24 mouse cellular contexts compared by ENCODE assay signal in the genomic region with DNA sequence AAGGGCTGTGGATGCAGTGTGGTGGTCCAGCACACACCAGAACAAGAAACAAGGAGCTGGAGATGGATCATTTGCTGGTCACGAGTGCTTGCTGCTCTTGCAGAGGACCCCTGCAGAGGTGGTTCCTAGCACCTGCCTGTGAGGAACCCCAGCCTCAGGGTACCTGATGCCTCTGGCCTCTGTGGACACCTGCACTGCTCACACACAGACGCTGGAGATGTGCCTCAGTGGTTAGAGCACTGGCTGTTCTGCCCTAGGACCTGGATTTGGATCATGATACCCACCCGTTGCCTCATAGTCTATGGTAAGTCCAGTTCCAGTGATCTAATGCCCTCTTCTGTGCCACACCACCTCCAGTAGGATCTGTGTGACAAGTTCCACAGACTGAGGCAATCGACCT. TPM values are rescaled to one million over a fixed set of nuclear protein-coding genes. Genes with fewer than 3 reads are reported as not detected.
DNase-seq lines count a peak whose midpoint lies in the region; ATAC-seq and TF ChIP-seq lines count a peak whose summit lies in the region.
"Had no signal": no experiment of that assay in that cellular context is flagged by ENCODE, and none has a peak within 500 bp of the region (broad histone marks: within the 10 kb centered on the region; RNA-seq: fewer than 3 reads in every experiment).

No protein-coding gene starts in this region.

- no peak for TF ChIP-seq EP300 in liver, postnatal 0 days (IDR thresholded peaks at IDR 0.05; ENCODE audit: low read depth)

- no peak overlapping the region for H3K27ac ChIP-seq in heart, embryonic 11.5 days (ENCODE audit: low read depth, low read length)
- H3K27ac ChIP-seq in heart, embryonic 12.5 days (ENCODE audit: poor library complexity, severe bottlenecking): no peak overlapping the region
- no peak overlapping the region for H3K27ac ChIP-seq in liver, adult 2 months (replicated peaks; ENCODE audit: insufficient read depth, low read depth, low read length)
- no peak overlapping the region for H3K27ac ChIP-seq in liver, postnatal 0 days (ENCODE audit: low read depth)
- H3K27ac ChIP-seq: embryonic facial prominence, embryonic 10.5 days; embryonic facial prominence, embryonic 12.5 days; forebrain, embryonic 10.5 days; forebrain, embryonic 12.5 days had no signal

- H3K9ac ChIP-seq in heart, embryonic 11.5 days (ENCODE audit: low read depth, low read length): 0 out of 2 replicates have a peak overlapping the region, but pooled peaks have one; percentile 5
- no peak overlapping the region for H3K9ac ChIP-seq in heart, embryonic 12.5 days
- H3K9ac ChIP-seq in liver, adult 2 months (ENCODE audit: low read depth, low read length): no peak overlapping the region
- no peak overlapping the region for H3K9ac ChIP-seq in liver, postnatal 0 days (replicated peaks)
- H3K9ac ChIP-seq: embryonic facial prominence, embryonic 12.5 days; forebrain, embryonic 12.5 days had no signal

- H3K79me2 ChIP-seq in liver, adult 2 months (ENCODE audit: control insufficient read depth, insufficient read depth, low read length): no peaks in the 10 kb centered on the region; the same call in 1 of the 2 replicates

- TF ChIP-seq CTCF in liver, adult 2 months (IDR thresholded peaks at IDR 0.05; ENCODE audit: low read depth, low read length): no peak
- no peak for TF ChIP-seq CTCF in liver, postnatal 0 days (IDR thresholded peaks at IDR 0.05; ENCODE audit: low read depth)

- DNase-seq in liver, adult 2 months (ENCODE audit: extremely low read depth, low read depth, low spot score): peak; percentile 16
- no peak for DNase-seq in liver, postnatal 0 days
- peak; percentile 28 for DNase-seq in fat pad, adult 2 months (ENCODE audit: extremely low read depth, low read depth, low spot score)
- DNase-seq in embryo, embryonic 11 days: no peak
- DNase-seq: adrenal gland, adult 2 months; adrenal gland, postnatal 10 days; adrenal gland, postnatal 25 days; cerebellum, adult 11 months; cerebellum, adult 18-20 months; cerebellum, adult 8-10 months; cerebellum, adult 9-11 months; cerebellum, postnatal 14 days; cerebellum, postnatal 36 days had no signal

- H3K4me2 ChIP-seq in heart, embryonic 11.5 days: no peak overlapping the region
- H3K4me2 ChIP-seq in heart, embryonic 12.5 days: no peak overlapping the region
- H3K4me2 ChIP-seq in liver, postnatal 0 days (ENCODE audit: low read depth, low read length): no peak overlapping the region
- H3K4me2 ChIP-seq: embryonic facial prominence, embryonic 12.5 days; forebrain, embryonic 12.5 days had no signal

- no peak for ATAC-seq in heart, embryonic 11.5 days (replicated peaks; ENCODE audit: insufficient number of reproducible peaks, low FRiP score, low TSS enrichment)
- ATAC-seq in heart, embryonic 12.5 days (ENCODE audit: insufficient number of reproducible peaks, low FRiP score): no peak
- ATAC-seq in liver, postnatal 0 days: no peak
- ATAC-seq: forebrain, embryonic 14.5 days; forebrain, embryonic 16.5 days had no signal

- H3K4me3 ChIP-seq in heart, embryonic 11.5 days (ENCODE audit: low read depth, low read length): no peak overlapping the region
- H3K4me3 ChIP-seq in heart, embryonic 12.5 days: no peak overlapping the region
- no peak overlapping the region for H3K4me3 ChIP-seq in liver, adult 2 months (ENCODE audit: insufficient read depth, low read depth, low read length)
- H3K4me3 ChIP-seq in liver, postnatal 0 days (ENCODE audit: low read depth, low read length): no peak overlapping the region
- H3K4me3 ChIP-seq: embryonic facial prominence, embryonic 10.5 days; embryonic facial prominence, embryonic 12.5 days; forebrain, embryonic 10.5 days; forebrain, embryonic 12.5 days had no signal

- H3K4me1 ChIP-seq in heart, embryonic 11.5 days (ENCODE audit: control insufficient read depth, insufficient read depth, low read length): peaks cover 18% of the 10 kb centered on the region
- peaks cover 35% of the 10 kb centered on the region for H3K4me1 ChIP-seq in heart, embryonic 12.5 days (replicated peaks)
- H3K4me1 ChIP-seq in liver, adult 2 months (ENCODE audit: control insufficient read depth, insufficient read depth, low read length): peaks cover 14% of the 10 kb centered on the region
- H3K4me1 ChIP-seq in liver, postnatal 0 days (ENCODE audit: insufficient read depth): peaks cover 26% of the 10 kb centered on the region

- no peak for TF ChIP-seq POLR2A in liver, adult 2 months (IDR thresholded peaks at IDR 0.05; ENCODE audit: extremely low read depth, insufficient read depth, low read length)

- H3K27me3 ChIP-seq in heart, embryonic 11.5 days (ENCODE audit: control insufficient read depth, insufficient read depth, low read length): no peaks in the 10 kb centered on the region
- no peaks in the 10 kb centered on the region for H3K27me3 ChIP-seq in heart, embryonic 12.5 days (replicated peaks)
- H3K27me3 ChIP-seq in liver, adult 2 months (ENCODE audit: control insufficient read depth, insufficient read depth, low read length): no peaks in the 10 kb centered on the region
- H3K27me3 ChIP-seq in liver, postnatal 0 days (ENCODE audit: insufficient read depth, low read length): no peaks in the 10 kb centered on the region
- H3K27me3 ChIP-seq: embryonic facial prominence, embryonic 12.5 days; forebrain, embryonic 12.5 days had no signal

- H3K9me3 ChIP-seq in heart, embryonic 11.5 days (replicated peaks; ENCODE audit: control insufficient read depth, low read length): no peaks in the 10 kb centered on the region
- H3K9me3 ChIP-seq in heart, embryonic 12.5 days (replicated peaks): no peaks in the 10 kb centered on the region
- H3K9me3 ChIP-seq in liver, postnatal 0 days (ENCODE audit: low read length): no peaks in the 10 kb centered on the region
- H3K9me3 ChIP-seq: embryonic facial prominence, embryonic 10.5 days; embryonic facial prominence, embryonic 12.5 days; forebrain, embryonic 10.5 days; forebrain, embryonic 12.5 days had no signal

- peaks cover 18% of the 10 kb centered on the region for H3K36me3 ChIP-seq in heart, embryonic 11.5 days (ENCODE audit: control insufficient read depth, insufficient read depth, low read length)
- peaks cover 46% of the 10 kb centered on the region for H3K36me3 ChIP-seq in heart, embryonic 12.5 days
- 0 out of 2 replicates have a peak, but pooled peaks cover 3% of the 10 kb centered on the region for H3K36me3 ChIP-seq in liver, adult 2 months (ENCODE audit: control insufficient read depth, insufficient read depth, low read length)
- H3K36me3 ChIP-seq in liver, postnatal 0 days (replicated peaks; ENCODE audit: insufficient read depth, low read length): peaks cover 14% of the 10 kb centered on the region

- WGBS in heart, embryonic 11.5 days (ENCODE audit: insufficient replicate concordance): 88% methylated on average over 4 of the region's 4 CpGs
- 85% methylated on average over 4 of the region's 4 CpGs for WGBS in heart, embryonic 12.5 days
- 72% methylated on average over 4 of the region's 4 CpGs for WGBS in liver, adult 2 months
- 81% methylated on average over 4 of the region's 4 CpGs for WGBS in liver, postnatal 0 days (ENCODE audit: insufficient replicate concordance)

RNA-seq across cellular contexts. Expression of gene Rfxank, which starts 2.4 kb away (rescaled TPM):
- polyA plus RNA-seq in heart, embryonic 11.5 days (2014; fragmentation: Nextera tagmentation; extraction: Ambion mirVana): 13.2 and 15.1 TPM in 2 replicates
- polyA plus RNA-seq in heart, embryonic 12.5 days (2016; fragmentation: Nextera tagmentation; extraction: Ambion mirVana): 17.7 and 18.7 TPM in 2 replicates
- 9.4 and 13.6 TPM in 2 replicates for total RNA-seq in liver, adult 2 months (2014; rRNA removed)
- polyA plus RNA-seq in liver, adult 2 months (2012; rRNA removed): 16.0 and 27.8 TPM in 2 replicates
- 3.6 TPM in 2 replicates for polyA plus RNA-seq in liver, postnatal 0 days (2015; fragmentation: Nextera tagmentation; extraction: Ambion mirVana)

RNA-seq across cellular contexts. Expression of gene Borcs8, which starts 2.7 kb away (rescaled TPM):
- 45.7 and 46.5 TPM in 2 replicates for polyA plus RNA-seq in heart, embryonic 11.5 days (2014; fragmentation: Nextera tagmentation; extraction: Ambion mirVana)
- 30.3 and 38.1 TPM in 2 replicates for polyA plus RNA-seq in heart, embryonic 12.5 days (2016; fragmentation: Nextera tagmentation; extraction: Ambion mirVana)
- total RNA-seq in liver, adult 2 months (2014; rRNA removed): 20.1 and 20.7 TPM in 2 replicates
- polyA plus RNA-seq in liver, adult 2 months (2012; rRNA removed): 53.4 and 55.0 TPM in 2 replicates
- 17.6 and 18.8 TPM in 2 replicates for polyA plus RNA-seq in liver, postnatal 0 days (2015; fragmentation: Nextera tagmentation; extraction: Ambion mirVana)

RNA-seq across cellular contexts. Expression of gene Mef2b, which starts 2.9 kb away (rescaled TPM):
- 0.21 and 0.39 TPM in 2 replicates for polyA plus RNA-seq in heart, embryonic 11.5 days (2014; fragmentation: Nextera tagmentation; extraction: Ambion mirVana)
- polyA plus RNA-seq in heart, embryonic 12.5 days (2016; fragmentation: Nextera tagmentation; extraction: Ambion mirVana): not detected in 2 replicates
- 0.09 and 0.34 TPM in 2 replicates for total RNA-seq in liver, adult 2 months (2014; rRNA removed)
- polyA plus RNA-seq in liver, adult 2 months (2012; rRNA removed): not detected in 2 replicates
- polyA plus RNA-seq in liver, postnatal 0 days (2015; fragmentation: Nextera tagmentation; extraction: Ambion mirVana): 0.11 TPM in 1 of 2 replicates, not detected in the other
- total RNA-seq: common myeloid progenitor, adult 5-6 weeks had no signal

RNA-seq across cellular contexts. Expression of gene Nr2c2ap, which starts 5.5 kb away (rescaled TPM):
- polyA plus RNA-seq in heart, embryonic 11.5 days (2014; fragmentation: Nextera tagmentation; extraction: Ambion mirVana): 17.0 and 23.4 TPM in 2 replicates
- 28.5 and 29.1 TPM in 2 replicates for polyA plus RNA-seq in heart, embryonic 12.5 days (2016; fragmentation: Nextera tagmentation; extraction: Ambion mirVana)
- 3.3 and 4.4 TPM in 2 replicates for total RNA-seq in liver, adult 2 months (2014; rRNA removed)
- 15.0 and 16.6 TPM in 2 replicates for polyA plus RNA-seq in liver, adult 2 months (2012; rRNA removed)
- polyA plus RNA-seq in liver, postnatal 0 days (2015; fragmentation: Nextera tagmentation; extraction: Ambion mirVana): 13.5 and 14.9 TPM in 2 replicates

RNA-seq across cellular contexts. Expression of gene Ncan, which starts 15.9 kb away (rescaled TPM):
- polyA plus RNA-seq in heart, embryonic 11.5 days (2014; fragmentation: Nextera tagmentation; extraction: Ambion mirVana): 0.11 and 0.16 TPM in 2 replicates
- 0.17 and 0.31 TPM in 2 replicates for polyA plus RNA-seq in heart, embryonic 12.5 days (2016; fragmentation: Nextera tagmentation; extraction: Ambion mirVana)
- total RNA-seq in liver, adult 2 months (2014; rRNA removed): under 0.01 TPM in 1 of 2 replicates, not detected in the other
- polyA plus RNA-seq in liver, adult 2 months (2012; rRNA removed): not detected in 2 replicates
- polyA plus RNA-seq in liver, postnatal 0 days (2015; fragmentation: Nextera tagmentation; extraction: Ambion mirVana): not detected in 2 replicates
- total RNA-seq: common myeloid progenitor, adult 5-6 weeks; MEL had no signal
- polyA plus RNA-seq: C2C12 had no signal

Comparison
In these comparisons a context has a peak if more than half of its experiments do, and no peak if none do; other contexts are left out.
1. DNase-seq: peak in liver, adult 2 months (single experiment) and fat pad, adult 2 months (single experiment); none in liver, postnatal 0 days (single experiment) and embryo, embryonic 11 days (single experiment).